Mouse (Mus musculus) erythroblast, embryonic 14.5 days (primary cell): ENCODE results near the gene Ccdc89.

Source experiments
- GATA1 ChIP-seq: IDR thresholded peaks from 2 replicates; pipeline ENCODE4 v1.6.1; 2012; ENCODE audit warnings: low read length, inconsistent platforms, mixed read lengths
- TAL1 ChIP-seq: IDR thresholded peaks from 3 replicates; pipeline ENCODE4 v1.6.1; 2012; ENCODE audit warnings: low read length, inconsistent platforms, mixed read lengths

- TF ChIP-seq GATA1: no peak
- TF ChIP-seq TAL1: no peak
Observed at GRCm38 (mm10) chr7:90475793-90476312, 49.5 kb downstream of the Ccdc89 start, which contains the start of gene Tmem126b.
